Mouse (Mus musculus): Measurements from ENCODE around the gene Olr1. TPM values are rescaled to one million over a fixed set of nuclear protein-coding genes. Genes with fewer than 3 reads are reported as not detected.
"Not testable (repeated sequence)": the region's sequence is repeated elsewhere in the genome, so short reads cannot be mapped to it uniquely, and the experiment has no call there.

Olr1 gene
- polyA plus RNA-seq, 1 experiment = not detected

GRCm38 (mm10) chr6:129514376-129514775, 7.4 kb upstream of the Olr1 start:
- DNase-seq (ENCODE audit: low read depth, low spot score) = no peak
- WGBS = 68% methylated on average over 2 of the region's 2 CpGs

GRCm38 (mm10) chr6:129513409-129513808, 6.4 kb upstream of the Olr1 start:
- DNase-seq (ENCODE audit: low read depth, low spot score) = no peak
- WGBS = 35% methylated on average over 1 of the region's 1 CpGs

GRCm38 (mm10) chr6:129512868-129513267, 5.9 kb upstream of the Olr1 start:
- 22% methylated on average over 8 of the region's 8 CpGs for WGBS
- no peak for DNase-seq (ENCODE audit: low read depth, low spot score)

- DNase-seq (ENCODE audit: low read depth, low spot score) = no peak
- WGBS = 35% methylated on average over 3 of the region's 3 CpGs
Measured at GRCm38 (mm10) chr6:129512367-129512766, 5.4 kb upstream of the Olr1 start, which contains the start of gene Tmem52b. TSS of gene Tmem52b (plus strand) at chr6:129512555.

- no peak for DNase-seq (ENCODE audit: low read depth, low spot score)
- WGBS = 43% methylated on average over 6 of the region's 6 CpGs
Measured at GRCm38 (mm10) chr6:129510120-129510911, 3.4 kb upstream of the Olr1 start.

GRCm38 (mm10) chr6:129503471-129503870, 3.5 kb downstream of the Olr1 start:
- WGBS = 82% methylated on average over 2 of the region's 2 CpGs
- DNase-seq (ENCODE audit: low read depth, low spot score) = no peak

GRCm38 (mm10) chr6:129499516-129499915, 7.4 kb downstream of the Olr1 start:
- not testable (repeated sequence) for DNase-seq (ENCODE audit: low read depth, low spot score)
- 85% methylated on average over 1 of the region's 1 CpGs for WGBS

GRCm38 (mm10) chr6:129497345-129498218, 9.4 kb downstream of the Olr1 start:
- 76% methylated on average over 3 of the region's 3 CpGs for WGBS
- no peak for DNase-seq (ENCODE audit: low read depth, low spot score)

GRCm38 (mm10) chr6:129494924-129495323, 12.0 kb downstream of the Olr1 start:
- DNase-seq (ENCODE audit: low read depth, low spot score) = no peak

GRCm38 (mm10) chr6:129480089-129480958, 26.6 kb downstream of the Olr1 start:
- DNase-seq (ENCODE audit: low read depth, low spot score) = no peak
- WGBS = 38% methylated on average over 8 of the region's 8 CpGs

More at GRCm38 (mm10) chr6:129494924-129495323, 12.0 kb downstream of the Olr1 start:
- WGBS = 78% methylated on average over 4 of the region's 4 CpGs

- 26% methylated on average over 13 of the region's 13 CpGs for WGBS
- DNase-seq (ENCODE audit: low read depth, low spot score) = no peak
Measured at GRCm38 (mm10) chr6:129476404-129477126, 30.4 kb downstream of the Olr1 start.

- 76% methylated on average over 5 of the region's 5 CpGs for WGBS
- no peak for DNase-seq (ENCODE audit: low read depth, low spot score)
Measured at GRCm38 (mm10) chr6:129472627-129473026, 34.3 kb downstream of the Olr1 start.

- WGBS = 89% methylated on average over 6 of the region's 6 CpGs
- no peak for DNase-seq (ENCODE audit: low read depth, low spot score)
Measured at GRCm38 (mm10) chr6:129471386-129471785, 35.6 kb downstream of the Olr1 start.

GRCm38 (mm10) chr6:129451411-129452039, 55.4 kb downstream of the Olr1 start, which contains the start of gene Clec1a:
TSS of gene Clec1a (minus strand) at chr6:129452000.
- WGBS = 56% methylated on average over 13 of the region's 13 CpGs
- DNase-seq (ENCODE audit: low read depth, low spot score) = no peak

GRCm38 (mm10) chr6:129449743-129450142, 57.2 kb downstream of the Olr1 start:
- 39% methylated on average over 6 of the region's 6 CpGs for WGBS
- DNase-seq (ENCODE audit: low read depth, low spot score) = no peak

- WGBS = 84% methylated on average over 2 of the region's 2 CpGs
- DNase-seq (ENCODE audit: low read depth, low spot score) = no peak
Measured at GRCm38 (mm10) chr6:129438033-129438432, 68.9 kb downstream of the Olr1 start.

- DNase-seq (ENCODE audit: low read depth, low spot score) = no peak
- WGBS = 69% methylated on average over 3 of the region's 3 CpGs
Measured at GRCm38 (mm10) chr6:129436025-129436424, 70.9 kb downstream of the Olr1 start.

All from large intestine, adult 2 months (tissue).